Mouse (Mus musculus) heart, postnatal 14 days (tissue): ENCODE data around the gene Mafk. TPM values are rescaled to one million over a fixed set of nuclear protein-coding genes. Genes with fewer than 3 reads are reported as not detected.
A peak's percentile ranks its signal among the peaks of the same experiment; 100 is the strongest.

Experiments
- DNase-seq, 2 experiments: peaks; one replicate each; pipeline ENCODE4 v3.0.0; 2021 to 2022
- intact Hi-C: fragments of 180-260 bp; cut with DNase I; formaldehyde crosslinking; loops from one replicate; pipeline ENCODE4 v1.15.1; 2025
- total RNA-seq, 2 experiments: library from RNA; stranded (reverse); gene quantifications; 2 replicates each; pipeline ENCODE4 v1.2.3; 2021

The Mafk gene
- total RNA-seq, 2 experiments from 2014 or later: 23.4 to 26.9 TPM

DNA sequence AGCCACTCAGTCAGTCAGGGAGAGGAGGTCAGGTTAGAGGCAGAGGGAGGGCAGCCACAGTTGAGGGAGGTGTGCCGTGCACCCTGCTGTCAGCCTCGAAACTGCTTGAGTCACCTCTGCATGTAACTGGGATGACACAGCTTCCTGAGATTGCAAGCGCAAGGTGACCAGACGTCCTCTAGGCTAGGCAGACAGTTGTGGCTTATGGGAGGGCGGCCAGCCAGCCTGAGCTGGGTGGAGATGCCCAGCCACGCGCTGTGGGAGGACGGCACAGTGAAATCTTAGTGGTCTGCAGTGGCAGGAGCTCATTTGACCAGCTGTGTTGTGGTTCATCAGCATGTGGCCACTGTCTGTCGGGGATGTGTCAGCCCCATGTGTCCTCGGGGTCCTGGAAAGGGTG lies 3.6 kb downstream of the Mafk start:
- peak; percentile 53 to 59 for DNase-seq
- intact Hi-C loops: no loop called here

DNA sequence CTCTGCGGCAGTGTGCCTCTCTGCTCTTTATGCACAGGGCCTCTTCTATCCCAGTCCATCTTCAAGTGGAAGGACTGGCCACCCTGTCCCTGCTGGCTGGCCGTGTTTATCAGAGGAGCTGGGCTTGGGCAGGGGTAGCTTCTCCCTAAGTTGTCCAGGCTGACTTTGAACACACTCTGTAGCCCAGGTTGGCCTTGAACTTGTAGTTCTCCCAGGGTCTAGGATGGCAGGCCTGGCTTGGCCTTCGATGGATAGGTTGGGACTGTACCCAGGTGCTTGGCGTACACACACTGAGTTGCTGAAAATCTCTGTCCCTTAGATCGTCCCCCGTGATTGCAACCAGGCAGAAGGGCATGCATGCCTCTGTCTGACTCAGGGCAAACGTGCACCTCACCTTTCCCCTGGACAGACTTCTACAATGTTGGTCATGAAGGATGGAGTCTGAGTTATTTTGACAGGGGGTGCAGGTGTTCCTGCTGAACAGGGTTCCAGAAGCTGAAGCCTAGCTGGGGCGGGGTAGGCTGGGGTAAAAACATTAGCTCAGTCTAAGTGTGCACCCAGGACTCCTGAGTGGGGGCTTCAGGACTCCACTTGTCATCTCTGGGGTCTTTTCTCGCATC lies 4.8 kb downstream of the Mafk start:
- DNase-seq: no peak
- intact Hi-C loops: no loop called here

DNA sequence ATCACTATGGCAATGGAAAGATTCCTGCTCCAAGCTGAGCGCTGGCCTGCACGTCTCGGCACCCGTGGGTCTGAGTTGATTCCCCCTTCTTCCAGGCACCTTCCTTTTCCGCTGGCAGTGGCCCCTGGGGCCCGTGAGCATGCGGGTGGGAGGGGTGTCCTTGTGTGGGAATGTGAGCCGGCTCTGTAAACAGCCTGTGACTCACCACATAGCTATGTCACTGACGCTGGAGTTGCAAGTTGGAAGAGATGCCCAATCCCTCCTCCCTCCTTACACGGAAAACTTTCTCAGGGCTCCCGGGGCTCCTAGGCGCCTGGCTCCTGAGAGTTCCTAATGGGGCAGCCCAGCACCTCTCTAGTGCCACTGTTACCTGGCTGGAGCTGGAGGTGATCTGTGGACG lies 5.6 kb downstream of the Mafk start:
- intact Hi-C loops: no loop called here
- DNase-seq: peak; percentile 89

DNA sequence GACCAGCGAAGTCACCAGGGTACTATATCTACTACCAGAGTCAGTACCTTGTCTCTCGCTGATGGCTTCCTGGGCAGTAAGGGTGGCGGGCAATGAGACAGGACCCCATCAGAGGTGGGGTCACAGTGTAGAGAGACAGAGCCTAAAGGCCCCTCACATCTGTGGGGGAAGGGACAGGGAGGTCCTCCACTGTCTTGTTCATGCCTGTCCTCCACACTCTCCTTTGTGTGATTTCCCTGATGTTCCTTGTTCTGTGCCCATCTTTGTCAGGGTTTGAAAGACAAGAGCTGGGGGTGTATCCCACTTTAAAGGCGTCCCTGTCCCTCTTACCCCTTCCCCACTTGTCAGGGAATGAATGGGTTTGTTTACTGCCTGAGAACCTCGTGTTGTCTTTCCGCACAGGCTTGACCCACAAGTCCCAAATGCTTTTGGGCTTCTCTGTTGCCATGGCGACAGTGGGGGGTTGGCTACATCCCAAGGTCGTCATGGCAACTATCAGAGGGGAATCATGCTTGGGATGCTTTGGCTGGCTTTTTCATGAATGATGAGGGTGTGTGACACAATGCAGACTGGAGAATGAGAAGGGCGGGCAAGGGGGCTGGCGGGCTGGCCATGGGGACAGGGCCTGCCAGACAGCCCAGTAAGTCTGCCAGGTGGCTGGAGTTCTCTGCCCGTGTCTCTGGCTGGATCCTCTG lies 6.3 kb downstream of the Mafk start:
- peak; percentile 88 to 94 for DNase-seq
- intact Hi-C loops: loop anchor here (2.0 kb wide), 1 partner anchor 19 kb away; no protein-coding TSS in a partner anchor

DNA sequence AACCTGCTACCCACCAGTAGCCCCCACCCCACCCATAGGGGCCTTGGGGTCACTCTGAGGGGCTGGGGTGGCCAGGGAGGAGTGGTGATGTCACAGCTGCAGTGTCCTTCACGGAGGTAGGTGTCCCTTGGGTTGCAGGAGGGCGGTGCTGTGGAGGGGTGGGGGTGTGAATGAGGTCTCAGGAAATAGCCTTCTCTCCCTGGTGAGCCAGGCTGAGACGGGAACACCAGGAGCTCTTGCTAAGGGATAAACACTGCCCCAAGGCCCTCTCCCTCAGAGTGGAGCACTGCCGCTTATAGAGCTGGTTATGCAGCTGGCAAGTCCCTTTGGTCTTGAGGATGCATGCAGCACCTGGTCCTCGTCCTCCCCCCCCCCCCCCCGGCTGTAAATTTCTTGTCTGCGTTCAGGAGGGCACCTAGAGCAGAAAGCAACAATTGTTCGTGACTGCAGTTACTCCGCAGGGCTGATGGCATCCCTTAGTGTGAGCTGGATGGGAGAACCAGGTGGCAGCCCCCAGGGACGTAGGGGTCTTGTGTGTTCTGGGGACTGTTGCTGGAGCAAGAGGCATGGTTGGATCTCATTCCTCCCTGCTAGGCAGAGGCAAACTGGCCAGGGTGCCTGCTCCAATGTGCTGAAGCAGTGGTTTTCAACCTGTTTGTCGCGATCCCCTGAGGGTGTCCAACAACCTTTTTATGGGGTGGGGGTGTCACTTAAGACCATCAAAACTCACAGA lies 7.0 kb downstream of the Mafk start:
- DNase-seq: peak in 1 of 2 experiments; percentile 1
- intact Hi-C loops: loop anchor here (2.0 kb wide), 1 partner anchor 18 kb away; no protein-coding TSS in a partner anchor

DNA sequence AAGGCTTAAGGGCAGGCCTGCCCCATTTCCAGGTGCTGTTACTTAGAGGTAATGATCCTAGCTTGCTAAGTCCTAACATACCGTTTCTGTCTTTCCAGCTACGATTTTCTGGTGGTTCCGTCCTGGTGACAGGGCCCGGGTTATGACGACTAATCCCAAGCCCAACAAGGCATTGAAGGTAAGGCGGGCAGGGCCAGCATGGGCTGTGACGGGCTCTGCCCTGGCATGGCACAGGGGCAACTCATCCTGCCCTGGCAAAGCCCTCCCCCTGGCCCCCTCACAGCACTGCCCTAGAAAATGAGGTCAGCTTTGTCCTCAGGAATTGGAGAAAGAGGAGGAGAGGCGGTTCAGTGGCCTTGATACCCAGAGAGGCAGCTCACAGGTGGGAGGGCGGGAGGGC lies 7.7 kb downstream of the Mafk start:
- no peak for DNase-seq
- intact Hi-C loops: loop anchor here (2.0 kb wide), 1 partner anchor 18 kb away; no protein-coding TSS in a partner anchor

DNA sequence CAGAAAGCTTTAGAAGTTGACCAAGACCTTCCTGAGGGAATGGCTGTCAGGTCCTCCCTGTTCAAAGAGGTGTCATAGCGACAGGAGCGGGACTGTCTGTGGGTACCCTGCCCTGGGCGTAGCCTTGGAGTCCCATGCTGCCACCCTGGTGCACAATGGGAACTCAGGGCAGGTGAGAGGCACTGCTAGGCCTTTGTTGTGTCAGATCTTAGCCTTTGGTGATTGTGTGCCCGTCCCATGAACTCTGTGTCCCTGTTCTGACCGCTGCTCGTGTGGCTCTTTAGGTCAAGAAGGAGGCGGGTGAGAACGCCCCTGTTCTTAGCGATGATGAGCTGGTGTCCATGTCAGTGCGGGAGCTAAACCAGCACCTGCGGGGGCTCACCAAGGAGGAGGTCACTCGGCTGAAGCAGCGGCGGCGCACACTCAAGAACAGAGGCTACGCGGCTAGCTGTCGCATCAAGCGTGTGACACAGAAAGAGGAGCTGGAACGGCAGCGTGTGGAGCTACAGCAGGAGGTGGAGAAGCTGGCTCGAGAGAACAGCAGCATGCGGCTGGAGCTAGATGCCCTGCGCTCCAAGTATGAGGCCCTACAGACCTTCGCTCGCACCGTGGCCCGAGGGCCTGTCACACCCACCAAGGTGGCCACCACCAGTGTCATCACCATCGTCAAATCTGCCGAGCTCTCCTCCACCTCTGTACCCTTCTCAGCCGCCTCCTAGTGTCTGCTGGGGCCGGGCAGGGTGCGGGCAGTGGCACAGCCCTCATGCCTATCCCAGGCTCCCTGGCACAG lies 8.7 kb downstream of the Mafk start:
- DNase-seq: no peak

DNA sequence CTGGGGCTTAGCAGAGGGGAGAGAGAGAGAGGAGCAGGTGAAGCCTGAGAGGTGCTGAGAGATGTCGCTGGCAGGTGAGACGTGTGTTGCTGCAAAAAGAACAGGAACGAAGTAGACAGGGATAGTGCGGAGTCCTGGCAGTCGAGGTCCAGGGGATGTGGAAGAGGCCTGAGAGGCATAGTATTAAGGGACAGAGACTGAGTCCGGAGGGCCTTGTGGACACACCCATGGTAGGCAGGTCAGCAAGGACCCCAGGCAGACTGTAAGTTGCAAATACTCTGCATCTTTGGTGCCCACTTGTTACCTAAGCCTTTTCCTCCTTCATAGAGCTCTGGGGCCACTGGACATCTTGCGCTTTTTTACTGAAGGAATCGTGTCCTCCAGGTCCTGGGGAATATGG lies 9.9 kb downstream of the Mafk start:
- intact Hi-C loops: no loop called here
- no peak for DNase-seq

More for the DNA sequence above, 8.7 kb downstream of the Mafk start:
- intact Hi-C loops: loop anchor here (2.0 kb wide), 1 partner anchor 17 kb away; no protein-coding TSS in a partner anchor

DNA sequence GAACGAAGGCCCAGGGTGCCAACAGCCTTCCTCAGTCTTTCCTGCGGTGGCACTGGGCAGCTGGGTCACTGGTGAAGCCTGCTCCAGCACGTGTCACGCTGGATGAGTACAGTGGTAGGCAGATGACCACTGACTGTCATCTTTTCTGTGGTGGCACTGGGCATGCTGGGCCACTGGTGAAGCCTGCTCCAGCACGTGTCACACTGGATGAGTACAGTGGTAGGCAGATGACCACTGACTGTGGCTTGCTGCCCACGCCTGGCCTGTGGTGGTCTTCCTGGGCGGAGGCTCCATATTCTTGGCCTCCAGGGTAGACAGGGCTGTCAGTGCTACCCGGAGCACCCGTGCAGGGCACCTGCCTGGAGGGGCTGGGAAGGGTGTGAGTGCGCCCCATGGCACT lies 10.6 kb downstream of the Mafk start:
- intact Hi-C loops: no loop called here

DNA sequence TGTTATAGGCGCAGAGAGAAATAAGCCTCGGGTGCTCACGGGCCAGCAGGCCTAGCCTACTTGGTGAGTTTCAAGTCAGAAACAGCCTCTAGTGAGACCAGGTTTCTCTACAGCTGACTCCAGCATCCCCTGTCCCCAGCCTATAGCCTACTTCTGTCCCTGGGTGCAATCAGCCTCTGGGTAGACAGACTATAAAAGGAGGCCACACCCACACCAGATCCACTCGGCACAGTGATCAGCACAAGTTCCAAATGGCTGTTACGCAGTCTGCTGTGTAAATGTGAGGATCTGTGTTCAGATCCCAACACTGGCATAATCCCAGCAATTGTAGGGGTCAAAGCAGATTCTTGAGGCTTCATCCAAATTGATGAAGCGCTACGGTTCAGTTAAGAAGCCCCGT lies 11.9 kb downstream of the Mafk start:
- DNase-seq: no peak
- intact Hi-C loops: no loop called here

More for the DNA sequence above, 10.6 kb downstream of the Mafk start:
- no peak for DNase-seq

DNA sequence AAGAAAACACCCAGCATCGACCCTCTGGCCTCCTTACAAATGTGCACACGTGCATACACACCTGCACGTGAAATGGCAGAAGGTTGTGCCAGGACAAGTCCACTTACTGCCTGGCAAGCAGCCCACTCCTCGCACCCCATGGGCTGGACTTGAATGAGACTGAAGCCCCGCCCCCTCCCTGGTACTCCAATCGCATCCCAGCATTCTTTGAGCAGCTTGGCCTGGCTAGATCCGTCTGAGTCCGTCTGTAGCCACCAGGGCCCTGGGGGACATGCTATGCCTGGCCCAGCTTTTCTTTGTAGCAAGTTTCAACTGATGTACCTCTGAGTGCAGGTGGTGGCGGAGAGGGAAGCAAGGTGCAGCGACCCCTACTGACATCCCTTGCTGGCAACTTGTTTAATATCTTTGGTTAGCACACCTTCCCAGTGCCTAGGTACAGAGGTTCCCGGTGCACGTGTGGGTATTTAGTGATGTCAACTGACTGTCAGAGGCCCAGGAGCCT lies 12.3 kb downstream of the Mafk start:
- intact Hi-C loops: no loop called here
- DNase-seq: peak; percentile 53 to 70

DNA sequence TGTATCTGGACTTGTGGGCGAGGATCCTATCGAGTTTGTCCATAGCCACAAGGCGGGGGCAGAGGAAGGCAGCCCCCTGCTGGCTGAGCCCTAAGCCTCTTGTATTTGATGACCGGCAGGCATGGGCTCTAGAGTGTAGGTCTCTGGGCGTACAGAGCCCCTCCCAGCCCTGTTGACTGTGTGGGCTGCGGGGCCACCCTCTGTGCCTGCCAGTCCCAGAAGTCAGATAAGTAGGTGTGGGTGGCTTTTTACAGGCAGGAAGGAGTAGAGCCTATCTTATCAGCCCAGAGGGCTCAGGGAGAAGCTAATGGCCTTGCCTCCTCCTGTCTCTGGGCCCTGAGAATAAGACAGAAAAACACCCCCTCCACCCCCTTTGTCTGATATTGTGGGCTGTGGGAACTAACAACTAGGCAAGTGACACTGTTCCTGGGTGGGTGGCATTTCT lies 12.8 kb downstream of the Mafk start:
- intact Hi-C loops: no loop called here
- DNase-seq: no peak

DNA sequence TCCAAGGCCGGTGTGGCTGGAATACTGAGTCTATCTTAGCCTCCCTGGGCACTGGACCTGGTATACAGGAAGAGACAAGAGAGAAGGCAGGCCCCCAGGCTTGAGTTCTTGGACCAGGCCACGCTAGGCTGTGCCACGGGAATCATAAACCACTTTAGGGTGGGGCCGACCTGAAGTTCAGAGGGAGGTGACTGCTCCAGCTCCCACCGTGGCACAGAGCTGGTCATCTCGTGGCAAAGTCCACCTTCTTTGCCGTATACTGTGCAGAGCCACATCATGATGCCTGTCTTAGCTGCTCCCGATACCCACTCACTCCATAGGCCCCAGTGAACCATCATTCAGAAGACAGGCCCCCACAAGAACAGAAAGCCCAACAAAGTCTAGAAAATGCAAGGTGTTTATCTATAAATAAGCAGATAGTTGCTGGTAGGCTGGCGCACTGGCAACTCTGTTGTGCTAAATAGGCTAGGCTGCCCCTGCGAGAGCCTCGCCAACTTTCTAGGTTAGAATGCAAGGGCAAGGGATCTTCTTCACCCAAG lies 13.3 kb downstream of the Mafk start:
- DNase-seq: no peak
- intact Hi-C loops: no loop called here

DNA sequence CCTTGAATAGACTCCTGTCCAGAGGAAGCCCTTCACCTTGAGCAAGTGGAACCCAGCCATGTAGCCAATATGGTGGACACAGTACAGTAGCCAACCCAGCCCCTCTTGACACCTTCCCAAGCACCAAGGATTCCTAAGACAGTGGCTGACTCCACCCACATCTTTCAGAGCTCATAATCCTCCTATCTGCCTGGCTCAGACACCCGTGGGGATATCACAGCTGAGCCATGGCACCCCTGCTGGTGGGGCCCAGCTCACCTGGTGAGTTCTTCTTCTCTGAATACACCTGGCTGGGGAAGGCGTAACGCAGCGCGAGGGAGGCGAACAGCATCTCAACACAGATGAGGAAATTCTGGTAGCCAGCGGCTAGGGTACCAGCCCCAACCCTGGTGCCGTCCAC lies 14.6 kb downstream of the Mafk start:
- intact Hi-C loops: no loop called here
- DNase-seq: no peak

DNA sequence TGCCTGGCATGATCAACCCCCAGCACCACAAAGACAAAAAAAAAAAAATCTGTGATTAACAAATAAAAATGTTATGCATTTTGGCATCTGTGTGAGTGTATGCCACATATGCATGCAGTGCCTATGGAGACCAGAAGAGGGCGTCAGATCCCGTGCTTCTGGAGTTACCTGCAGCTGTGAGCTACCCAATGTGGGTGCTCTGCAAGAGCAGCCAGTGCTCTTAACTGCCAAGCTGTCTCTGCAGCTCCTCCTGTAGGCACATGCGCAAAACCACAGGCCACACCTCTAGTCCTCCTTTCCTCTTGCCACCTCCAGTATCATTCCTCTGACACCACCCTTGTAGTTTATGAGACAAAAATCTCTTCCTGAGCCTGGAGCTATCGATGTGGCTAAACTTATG lies 18.1 kb downstream of the Mafk start:
- DNase-seq: no peak
- intact Hi-C loops: no loop called here

DNA sequence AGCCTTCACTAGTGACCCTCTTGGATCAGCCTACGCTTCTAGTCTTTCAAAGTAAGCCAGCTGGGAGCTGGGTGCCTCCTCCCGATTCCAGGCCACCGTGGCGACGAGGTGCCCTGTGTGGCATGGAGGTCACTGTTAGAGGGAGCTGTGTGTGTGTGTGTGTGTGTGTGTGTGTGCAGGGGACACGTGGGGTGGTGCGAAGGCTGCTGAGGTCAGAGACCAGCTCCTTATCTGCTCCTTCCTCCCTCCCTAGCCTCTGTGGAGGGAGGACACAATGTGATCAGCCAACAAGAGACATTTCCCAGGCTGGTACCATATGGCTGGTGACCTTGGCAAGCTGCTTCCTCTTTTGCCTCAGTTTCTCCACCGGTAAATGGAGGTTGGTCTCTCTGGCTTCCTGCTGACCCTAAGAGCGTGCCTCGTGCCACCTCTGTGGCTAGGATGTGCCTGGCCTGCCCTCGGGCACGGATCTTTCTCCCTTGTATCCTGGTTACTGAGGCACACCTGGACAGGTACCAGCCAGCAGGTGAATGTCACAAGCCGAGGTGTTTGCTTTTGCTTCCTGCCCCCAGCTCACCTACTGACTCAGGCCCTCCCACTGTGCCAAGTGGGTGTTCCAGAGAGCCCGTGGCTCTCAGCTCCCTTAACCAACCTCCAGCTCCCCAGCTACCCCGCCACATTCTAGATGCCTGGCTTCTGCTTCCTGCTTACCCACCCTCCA lies 20.5 kb downstream of the Mafk start:
- intact Hi-C loops: no loop called here
- DNase-seq: no peak

DNA sequence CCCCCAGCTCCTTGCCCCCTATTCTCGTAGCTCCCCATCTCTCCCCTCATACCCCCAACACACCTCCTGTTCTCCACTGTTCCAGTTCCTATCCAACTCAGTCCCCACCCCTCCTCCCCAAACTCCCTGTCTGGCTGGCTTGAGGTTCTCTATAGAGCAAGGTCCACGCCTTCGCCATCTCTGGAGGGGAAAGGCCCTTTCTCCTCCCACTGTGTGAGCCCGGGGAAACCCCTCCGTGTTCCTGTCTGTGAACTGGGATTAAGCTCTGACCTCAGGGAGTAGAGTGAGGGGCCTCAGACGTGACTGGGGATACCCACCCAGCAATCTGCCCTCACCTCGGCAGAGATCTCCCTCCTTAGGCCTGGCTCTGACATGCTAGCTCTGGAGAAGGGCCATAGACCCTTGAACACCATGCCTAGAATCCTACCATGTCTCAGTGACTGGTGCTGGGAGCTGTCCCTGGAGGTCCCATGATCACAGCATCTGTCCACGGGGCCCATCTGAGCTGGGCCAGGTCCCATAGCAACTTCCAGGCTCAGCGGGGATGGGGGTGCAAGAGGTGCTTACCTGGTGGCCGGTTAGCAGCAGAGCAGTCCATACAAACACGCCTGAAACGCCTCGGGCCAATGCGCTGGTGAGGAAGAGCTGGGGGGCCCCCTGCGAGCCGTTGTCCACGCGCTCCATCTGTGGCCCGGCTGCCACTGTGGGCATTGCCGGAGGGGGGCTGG lies 21.2 kb downstream of the Mafk start:
- intact Hi-C loops: no loop called here
- no peak for DNase-seq

DNA sequence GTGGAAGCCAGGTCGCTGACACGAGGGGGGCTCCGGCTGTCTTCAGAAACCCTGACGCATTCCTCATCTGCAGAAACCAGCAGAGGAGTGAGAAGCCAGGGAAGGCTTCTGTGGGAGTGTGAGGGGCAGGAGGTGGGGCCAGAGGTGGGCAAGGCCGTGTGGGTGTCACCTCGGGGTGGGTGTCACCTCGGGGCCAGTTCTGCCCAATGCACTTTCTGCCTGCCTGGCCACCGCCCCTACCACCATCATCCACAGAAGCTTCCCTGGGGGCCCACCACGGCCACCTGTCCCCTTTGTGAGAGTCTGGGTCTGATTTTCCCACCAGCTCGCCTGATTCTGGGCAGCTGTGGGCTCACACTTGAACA lies 21.8 kb downstream of the Mafk start:
- intact Hi-C loops: no loop called here

DNA sequence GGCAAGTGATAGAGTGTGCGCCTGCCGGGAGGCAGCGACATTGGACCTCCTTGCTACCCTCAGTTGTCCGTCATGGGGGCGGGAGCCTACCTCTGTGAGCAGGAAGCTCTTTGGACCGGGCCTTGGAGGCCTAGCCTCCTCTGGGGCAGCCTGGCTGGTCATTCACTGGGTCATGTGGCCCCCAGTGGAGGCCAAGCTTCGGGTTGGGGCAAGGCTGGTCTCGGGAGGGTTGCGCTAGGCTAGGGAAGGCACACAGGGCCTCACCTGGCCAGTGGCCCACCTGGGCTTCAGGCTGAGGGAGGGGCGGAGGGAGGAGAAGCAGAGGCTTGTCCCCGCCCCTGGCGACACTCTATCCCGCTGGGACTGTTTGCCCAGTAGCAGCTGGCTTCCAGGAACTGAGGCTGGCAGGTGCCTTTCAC lies 22.7 kb downstream of the Mafk start:
- no peak for DNase-seq
- intact Hi-C loops: no loop called here

More for the DNA sequence above, 21.8 kb downstream of the Mafk start:
- no peak for DNase-seq
